Mouse (Mus musculus): ENCODE measurements around the gene Rnase13. TPM values are rescaled to one million over a fixed set of nuclear protein-coding genes. Genes with fewer than 3 reads are reported as not detected.

Gene Rnase13
- polyA plus RNA-seq (2015; fragmentation: Nextera tagmentation; extraction: Ambion mirVana), result not detected in 2 replicates

DNA sequence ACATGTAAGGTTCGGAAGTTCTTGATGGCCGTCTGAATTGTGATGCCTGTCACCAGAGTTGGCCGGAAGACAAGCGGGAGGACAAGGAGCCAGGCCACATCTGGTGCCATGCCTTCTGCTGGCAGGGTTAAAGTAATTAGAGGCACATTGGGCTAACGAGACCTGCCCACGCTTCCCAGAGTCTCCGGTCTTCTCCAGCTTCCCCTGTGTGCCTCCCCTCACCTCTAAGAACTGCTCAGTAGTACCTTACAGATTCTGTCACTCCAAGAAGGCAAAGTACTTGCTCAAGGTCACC, at the start of gene Rnase13:
Gene Rnase13 (minus strand): TSS at position 203 of the 295 bp plus-strand sequence.
- ATAC-seq (ENCODE audit: low FRiP score, low read depth), result no peak
- H3K27ac ChIP-seq, result no peak within 1 kb of the TSS
- H3K9ac ChIP-seq, result no peak within 1 kb of the TSS
- H3K4me1 ChIP-seq, result 0 out of 2 replicates have a peak, but pooled peaks cover 8% of the 10 kb centered on the region
- H3K36me3 ChIP-seq, result no peaks in the 10 kb centered on the region
- H3K4me3 ChIP-seq, result no peak within 1 kb of the TSS
- WGBS, result 71% methylated on average over 7 of the region's 7 CpGs
- no peak within 1 kb of the TSS for H3K4me2 ChIP-seq (replicated peaks)
- no peaks in the 10 kb centered on the region for H3K27me3 ChIP-seq
- H3K9me3 ChIP-seq, result no peaks in the 10 kb centered on the region

DNA sequence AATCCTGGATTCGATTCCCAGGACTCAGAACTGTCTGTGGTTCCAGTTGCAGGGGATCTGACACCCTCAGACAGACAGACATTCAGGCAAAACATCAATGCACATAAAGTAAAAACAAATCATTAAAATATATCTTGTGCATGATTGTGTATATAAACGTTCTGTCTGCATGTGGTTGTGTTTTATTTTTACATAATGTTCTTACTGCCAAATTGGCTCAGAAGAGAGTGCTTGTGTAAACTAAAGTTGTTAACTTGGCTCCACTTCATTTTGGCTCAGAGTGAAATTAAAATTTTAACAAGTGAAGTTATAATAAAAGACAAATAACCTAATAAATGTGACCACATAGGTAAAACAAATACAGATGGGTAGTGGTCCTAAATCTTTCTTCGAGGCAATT, 44.8 kb upstream of the Rnase13 start:
- no peaks in the 10 kb centered on the region for H3K4me1 ChIP-seq
- H3K9me3 ChIP-seq, result no peaks in the 10 kb centered on the region
- no peak overlapping the region for H3K4me3 ChIP-seq
- no peaks in the 10 kb centered on the region for H3K27me3 ChIP-seq
- ATAC-seq (ENCODE audit: low FRiP score, low read depth), result no peak
- no peak overlapping the region for H3K4me2 ChIP-seq (replicated peaks)
- no peaks in the 10 kb centered on the region for H3K36me3 ChIP-seq
- WGBS, result 75% methylated on average over 3 of the region's 3 CpGs
- no peak overlapping the region for H3K9ac ChIP-seq
- H3K27ac ChIP-seq, result no peak overlapping the region

DNA sequence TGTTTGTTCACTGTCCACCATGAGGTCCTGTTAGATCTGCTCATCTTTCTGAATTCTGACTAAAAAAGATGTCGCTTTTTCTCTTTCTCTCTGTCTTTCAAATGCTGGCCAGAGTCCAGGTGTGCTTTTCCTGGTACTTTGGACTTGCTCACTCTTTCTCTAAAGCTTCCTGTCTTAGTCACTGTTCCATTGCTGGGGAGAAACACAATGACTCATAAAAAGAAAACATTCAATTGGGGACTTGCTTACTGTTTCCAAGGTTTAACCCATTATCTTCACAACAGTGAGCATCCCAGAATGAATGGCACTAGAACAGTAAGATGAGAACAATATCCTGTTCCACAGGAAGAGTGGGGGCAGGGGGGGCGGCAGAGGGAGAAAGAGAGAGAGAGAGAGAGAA, 37.7 kb upstream of the Rnase13 start:
- Histone ChIP-seq H3K4me1 (no peaks in the 10 kb centered on the region), H3K4me3 (no peak overlapping the region), H3K27me3 (no peaks in the 10 kb centered on the region), H3K27ac (no peak overlapping the region), H3K9ac (no peak overlapping the region), H3K36me3 (no peaks in the 10 kb centered on the region), H3K9me3 (no peaks in the 10 kb centered on the region), H3K4me2 (replicated peaks) (no peak overlapping the region)
- 93% methylated on average over 2 of the region's 2 CpGs for WGBS
- ATAC-seq (ENCODE audit: low FRiP score, low read depth), result no peak

DNA sequence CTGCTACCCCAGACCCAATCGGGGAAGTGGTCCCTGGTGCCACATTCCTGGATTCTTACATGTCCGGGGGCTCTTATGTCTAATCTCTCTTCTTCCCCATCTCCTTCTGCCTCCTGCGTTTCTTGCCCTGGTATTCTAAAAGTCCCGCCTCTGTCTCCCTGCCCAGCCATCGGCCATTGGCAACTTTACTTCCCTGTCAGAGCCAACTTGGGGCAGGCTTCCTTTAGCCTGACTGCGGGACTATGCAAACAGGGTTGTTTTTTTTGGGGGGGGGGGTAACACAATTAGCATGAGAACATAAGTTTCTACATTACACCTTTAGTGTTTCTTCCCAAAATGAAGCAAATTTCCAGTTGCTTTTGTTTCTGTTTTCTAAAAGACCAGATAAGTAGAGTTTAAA, 20.8 kb upstream of the Rnase13 start:
- Histone ChIP-seq H3K36me3 (no peaks in the 10 kb centered on the region), H3K4me3 (no peak overlapping the region), H3K27me3 (no peaks in the 10 kb centered on the region), H3K9ac (no peak overlapping the region), H3K4me2 (replicated peaks) (no peak overlapping the region), H3K4me1 (peaks cover 15% of the 10 kb centered on the region), H3K27ac (no peak overlapping the region), H3K9me3 (0 out of 2 replicates have a peak, but pooled peaks cover 4% of the 10 kb centered on the region)
- WGBS, result 80% methylated on average over 6 of the region's 6 CpGs
- ATAC-seq (ENCODE audit: low FRiP score, low read depth), result no peak

DNA sequence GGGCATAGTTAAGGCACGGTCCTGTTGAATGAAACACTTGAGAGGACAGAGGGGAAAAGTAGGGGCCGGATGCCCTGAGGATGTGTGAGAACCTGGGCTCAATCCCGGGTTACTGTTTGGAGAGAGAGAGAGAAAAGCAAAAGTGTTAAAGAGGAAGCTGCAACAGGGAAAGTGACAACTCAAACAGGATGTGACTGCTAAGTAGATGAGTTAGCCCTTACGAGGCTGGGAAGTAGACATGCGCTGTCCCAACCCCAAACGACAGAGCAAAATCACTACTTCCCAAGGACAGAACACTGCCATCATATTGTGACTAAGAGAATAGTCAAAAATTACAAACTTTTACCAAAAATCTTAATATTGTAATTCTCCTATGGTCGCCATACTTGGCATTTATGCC, 19.7 kb upstream of the Rnase13 start:
- ATAC-seq (ENCODE audit: low FRiP score, low read depth), result no peak
- Histone ChIP-seq H3K4me2 (replicated peaks) (no peak overlapping the region), H3K9ac (no peak overlapping the region), H3K36me3 (no peaks in the 10 kb centered on the region), H3K27me3 (no peaks in the 10 kb centered on the region), H3K4me3 (no peak overlapping the region), H3K9me3 (peaks cover 14% of the 10 kb centered on the region; the same call in 1 of the 2 replicates), H3K4me1 (peaks cover 15% of the 10 kb centered on the region), H3K27ac (no peak overlapping the region)
- 54% methylated on average over 7 of the region's 7 CpGs for WGBS

DNA sequence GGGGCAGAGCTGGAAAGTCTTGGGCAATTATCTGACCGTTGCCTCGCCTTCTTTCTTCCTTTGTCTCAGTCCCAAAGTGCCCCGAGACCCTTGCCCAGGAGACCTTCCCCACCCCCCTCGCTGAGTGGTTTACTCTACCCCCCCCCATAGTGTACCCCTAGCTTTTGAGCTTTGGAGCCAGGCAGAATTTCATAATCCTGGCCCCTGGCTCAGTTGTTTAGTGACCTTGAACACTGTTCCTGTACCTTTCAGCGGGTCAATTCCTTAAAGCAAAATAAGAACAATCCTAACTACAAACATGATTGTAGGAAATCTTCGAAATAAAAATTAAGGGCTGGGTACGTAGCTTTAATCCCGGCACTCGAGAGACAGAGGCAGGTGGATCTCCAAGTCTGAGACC, 19.0 kb upstream of the Rnase13 start:
- Histone ChIP-seq H3K4me1 (peaks cover 15% of the 10 kb centered on the region), H3K9ac (no peak overlapping the region), H3K4me2 (replicated peaks) (no peak overlapping the region), H3K4me3 (no peak overlapping the region), H3K27me3 (no peaks in the 10 kb centered on the region), H3K36me3 (no peaks in the 10 kb centered on the region), H3K9me3 (peaks cover 14% of the 10 kb centered on the region; the same call in 1 of the 2 replicates), H3K27ac (no peak overlapping the region)
- ATAC-seq (ENCODE audit: low FRiP score, low read depth), result no peak
- WGBS, result 62% methylated on average over 9 of the region's 9 CpGs

DNA sequence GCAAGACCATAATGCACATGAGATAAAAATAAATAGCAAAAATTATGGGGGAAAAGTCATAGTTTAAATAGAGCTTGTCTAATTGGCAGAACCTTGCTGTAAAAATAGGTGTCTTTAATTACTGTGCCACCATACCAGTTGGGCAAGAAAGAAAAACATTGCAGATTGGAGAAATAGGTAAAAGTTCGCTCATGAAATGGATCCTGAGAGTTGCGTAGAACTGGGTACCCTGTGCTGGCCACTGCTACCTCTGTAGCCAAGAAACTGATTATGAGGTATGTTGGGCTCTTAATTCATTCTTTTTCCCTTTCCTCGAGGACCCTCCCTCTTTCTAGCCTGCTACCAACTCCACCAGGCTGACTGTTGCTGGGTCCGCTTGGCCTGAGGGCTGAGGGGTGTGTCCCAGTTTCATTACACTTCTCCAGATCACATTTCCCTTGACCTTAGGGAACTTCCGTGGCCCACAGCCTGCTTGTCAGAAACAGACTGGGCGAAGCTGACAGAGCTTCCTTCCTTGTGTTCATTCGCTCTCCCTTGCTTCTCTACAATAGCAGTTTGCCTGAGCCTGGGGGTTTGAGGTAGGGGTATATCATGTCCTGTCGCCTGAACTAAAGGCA, 18.5 kb upstream of the Rnase13 start:
- 33% methylated on average over 8 of the region's 8 CpGs for WGBS
- Histone ChIP-seq H3K9ac (no peak overlapping the region), H3K36me3 (no peaks in the 10 kb centered on the region), H3K4me3 (no peak overlapping the region), H3K27me3 (no peaks in the 10 kb centered on the region), H3K27ac (no peak overlapping the region), H3K9me3 (peaks cover 14% of the 10 kb centered on the region; the same call in 1 of the 2 replicates), H3K4me1 (peaks cover 15% of the 10 kb centered on the region), H3K4me2 (replicated peaks) (no peak overlapping the region)
- ATAC-seq (ENCODE audit: low FRiP score, low read depth), result peak; percentile 54; the same call in 1 of the 2 replicates

DNA sequence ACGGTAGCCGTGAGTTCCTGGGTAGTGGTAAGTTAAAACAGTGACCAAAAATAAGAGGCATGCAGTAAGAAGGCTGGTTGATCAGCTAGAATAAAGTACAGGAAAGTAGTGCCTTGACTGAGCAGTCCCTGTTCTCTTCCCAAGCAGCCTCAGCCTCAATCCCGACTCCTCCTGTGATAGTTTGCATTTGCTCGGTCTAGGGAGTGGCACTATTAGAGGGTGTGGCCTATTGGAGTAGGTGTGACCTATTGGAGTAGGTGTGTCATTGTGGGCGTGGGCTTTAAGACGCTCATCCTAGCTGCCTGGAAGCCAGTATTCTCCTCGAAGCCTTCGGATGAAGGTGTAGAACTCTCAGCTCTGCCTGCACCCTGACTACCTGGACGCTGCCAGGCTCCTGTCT, 16.4 kb upstream of the Rnase13 start:
- Histone ChIP-seq H3K36me3 (no peaks in the 10 kb centered on the region), H3K4me2 (replicated peaks) (no peak overlapping the region), H3K27ac (no peak overlapping the region), H3K4me1 (peaks cover 15% of the 10 kb centered on the region), H3K9ac (no peak overlapping the region), H3K4me3 (no peak overlapping the region), H3K27me3 (no peaks in the 10 kb centered on the region), H3K9me3 (peaks cover 20% of the 10 kb centered on the region; the same call in 1 of the 2 replicates)
- no peak for ATAC-seq (ENCODE audit: low FRiP score, low read depth)
- WGBS, result 87% methylated on average over 9 of the region's 9 CpGs

DNA sequence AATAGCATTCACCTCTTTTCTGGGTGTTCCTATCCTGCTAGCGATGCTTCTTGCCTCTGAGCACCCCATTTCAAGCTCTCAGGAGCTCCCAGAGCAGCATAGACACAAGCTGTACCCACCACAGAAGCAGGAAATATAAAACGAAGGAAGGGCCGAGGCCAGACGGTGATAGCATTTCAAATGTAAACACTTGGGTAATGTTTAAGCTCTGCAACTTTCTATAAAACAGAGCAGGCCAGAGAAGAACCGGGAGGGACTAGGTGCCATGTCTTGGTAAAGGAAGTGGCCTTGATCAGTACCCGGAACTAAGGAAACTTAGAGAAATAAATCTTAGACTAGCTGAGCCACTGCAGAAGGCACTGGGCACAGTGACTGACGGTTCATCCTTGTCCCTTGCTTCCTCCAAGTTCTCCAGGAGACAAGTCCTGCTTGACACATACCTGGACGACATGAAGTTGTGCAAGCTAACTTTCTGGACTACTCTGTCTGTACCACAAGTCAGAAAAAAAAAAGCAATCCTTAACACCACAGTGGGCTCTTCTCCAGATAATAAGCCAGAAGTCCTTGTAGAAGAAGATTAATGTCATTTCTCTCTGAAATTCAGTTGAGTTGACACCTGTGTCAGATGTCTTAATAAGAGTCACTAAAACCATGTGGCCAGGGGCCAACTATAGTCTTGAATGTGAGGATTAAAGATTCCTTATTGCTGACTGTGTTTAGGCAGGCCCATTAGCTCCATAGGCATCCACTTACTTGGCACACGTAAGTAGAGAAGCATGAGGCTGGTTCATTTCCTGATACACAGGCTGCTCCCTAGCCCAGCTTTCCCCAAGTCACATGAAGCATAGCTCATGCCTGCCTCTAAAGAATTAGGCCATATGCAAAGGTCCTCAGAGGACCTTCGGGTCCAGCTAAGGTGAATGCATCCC, 9.8 kb upstream of the Rnase13 start:
- ATAC-seq (ENCODE audit: low FRiP score, low read depth), result no peak
- 55% methylated on average over 10 of the region's 10 CpGs for WGBS
- Histone ChIP-seq H3K4me3 (no peak overlapping the region), H3K9ac (no peak overlapping the region; the same call in 1 of the 2 replicates), H3K4me1 (peaks cover 11% of the 10 kb centered on the region), H3K27ac (0 out of 2 replicates have a peak overlapping the region, but pooled peaks have one; percentile 1), H3K9me3 (0 out of 2 replicates have a peak, but pooled peaks cover 6% of the 10 kb centered on the region), H3K4me2 (replicated peaks) (no peak overlapping the region), H3K36me3 (no peaks in the 10 kb centered on the region), H3K27me3 (no peaks in the 10 kb centered on the region)

DNA sequence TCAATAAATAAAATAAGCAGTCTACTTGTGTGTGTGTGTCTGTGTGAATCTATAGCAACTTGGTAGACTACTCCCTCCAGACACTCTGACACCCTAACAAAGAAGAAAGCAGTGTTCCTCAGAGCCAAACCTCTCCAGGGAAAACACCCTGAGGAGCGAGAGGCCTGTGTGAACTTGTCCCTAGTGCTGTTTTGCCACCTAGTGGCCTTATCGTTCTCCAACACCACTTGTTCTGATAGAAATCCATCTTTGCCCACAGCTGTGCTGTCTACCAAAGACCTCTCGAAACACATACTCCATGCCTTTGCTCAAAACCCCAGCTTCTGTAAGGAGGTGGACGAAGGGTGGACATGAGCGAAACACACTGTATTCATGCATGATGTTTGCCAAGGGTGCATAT, 8.3 kb upstream of the Rnase13 start:
- WGBS, result 32% methylated on average over 5 of the region's 5 CpGs
- Histone ChIP-seq H3K27ac (no peak overlapping the region), H3K9ac (no peak overlapping the region)

DNA sequence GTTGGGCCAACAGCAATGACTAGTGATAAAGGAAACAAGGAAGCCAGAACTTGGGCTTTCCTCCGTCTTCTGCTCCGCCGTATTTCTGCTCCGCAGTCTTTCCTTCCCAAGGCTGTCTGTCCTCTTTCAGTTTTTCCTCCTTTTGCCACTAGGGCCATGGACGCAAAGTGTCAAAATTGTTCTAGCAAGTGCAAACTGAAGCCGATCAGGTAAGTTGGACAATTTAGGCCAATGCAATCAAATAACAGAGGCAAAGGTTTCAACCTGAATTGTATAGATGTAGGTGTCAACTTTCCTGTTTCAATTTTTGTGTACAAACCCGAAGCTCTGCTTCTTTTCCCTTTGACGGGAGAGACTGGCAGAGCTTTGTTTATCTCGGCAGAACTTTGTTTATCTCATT, 7.4 kb upstream of the Rnase13 start:
- peaks cover 11% of the 10 kb centered on the region for H3K4me1 ChIP-seq
- H3K27ac ChIP-seq, result no peak overlapping the region
- H3K27me3 ChIP-seq, result no peaks in the 10 kb centered on the region
- no peaks in the 10 kb centered on the region for H3K9me3 ChIP-seq
- WGBS, result 52% methylated on average over 9 of the region's 9 CpGs
- ATAC-seq (ENCODE audit: low FRiP score, low read depth), result no peak
- H3K36me3 ChIP-seq, result no peaks in the 10 kb centered on the region
- H3K4me3 ChIP-seq, result no peak overlapping the region
- no peak overlapping the region for H3K9ac ChIP-seq
- no peak overlapping the region for H3K4me2 ChIP-seq (replicated peaks)

More for the DNA sequence above, 8.3 kb upstream of the Rnase13 start:
- H3K4me3 ChIP-seq, result no peak overlapping the region
- no peak overlapping the region for H3K4me2 ChIP-seq (replicated peaks)
- no peaks in the 10 kb centered on the region for H3K36me3 ChIP-seq
- no peaks in the 10 kb centered on the region for H3K27me3 ChIP-seq
- peaks cover 11% of the 10 kb centered on the region for H3K4me1 ChIP-seq
- peak; percentile 81 for ATAC-seq (ENCODE audit: low FRiP score, low read depth)
- 0 out of 2 replicates have a peak, but pooled peaks cover 6% of the 10 kb centered on the region for H3K9me3 ChIP-seq

DNA sequence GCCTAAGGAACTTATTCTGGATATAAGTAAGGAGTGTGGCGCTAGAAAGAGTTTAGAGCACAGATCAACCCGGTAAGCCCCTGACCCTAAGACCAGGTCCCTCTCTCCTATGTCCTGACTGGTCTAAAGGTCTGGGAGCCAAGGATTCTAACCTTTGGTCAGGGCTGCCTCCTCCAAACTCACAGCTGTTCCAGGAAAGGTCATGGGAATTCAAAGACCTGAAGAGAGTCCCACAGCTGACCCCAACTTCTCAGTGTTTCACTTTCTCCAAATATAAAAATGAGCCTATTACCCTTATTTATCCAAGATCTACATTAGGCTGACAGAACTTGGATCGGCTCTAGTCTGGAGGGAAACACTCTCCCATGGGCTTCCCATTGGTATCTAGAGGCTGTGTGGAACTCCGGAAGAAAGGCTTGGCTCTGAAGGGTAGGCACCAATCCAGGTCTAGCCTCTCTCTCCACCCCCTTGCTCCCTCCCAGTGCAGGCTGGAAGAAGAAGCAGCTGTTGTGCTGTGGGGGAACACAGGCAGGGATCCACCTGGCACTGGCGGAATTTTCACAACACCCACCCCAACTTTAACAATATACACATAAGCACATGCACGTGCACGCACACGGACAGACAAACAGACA, 6.9 kb upstream of the Rnase13 start:
- no peak overlapping the region for H3K4me2 ChIP-seq (replicated peaks)
- no peaks in the 10 kb centered on the region for H3K27me3 ChIP-seq
- no peak overlapping the region for H3K4me3 ChIP-seq
- H3K27ac ChIP-seq, result no peak overlapping the region
- no peaks in the 10 kb centered on the region for H3K9me3 ChIP-seq
- H3K9ac ChIP-seq, result no peak overlapping the region
- WGBS, result 78% methylated on average over 8 of the region's 8 CpGs
- no peak for ATAC-seq (ENCODE audit: low FRiP score, low read depth)
- H3K36me3 ChIP-seq, result no peaks in the 10 kb centered on the region
- peaks cover 11% of the 10 kb centered on the region for H3K4me1 ChIP-seq

Measured in limb, embryonic 13.5 days (tissue).